In genomic region chr4:111626118-111626830, GRCm38 (mm10) we compare ENCODE assay signal across 8 mouse cellular contexts.
A peak's percentile ranks its signal among the peaks of the same experiment; 100 is the strongest.
DNase-seq lines count a peak whose midpoint lies in the region; ATAC-seq lines count a peak whose summit lies in the region.

No protein-coding gene starts in this region.

- H3K36me3 ChIP-seq in forebrain, embryonic 15.5 days: no peaks in the 10 kb centered on the region

- WGBS in forebrain, embryonic 15.5 days: 37% methylated on average over 8 of the region's 8 CpGs

- no peaks in the 10 kb centered on the region for H3K9me3 ChIP-seq in forebrain, embryonic 15.5 days

- peaks cover 4% of the 10 kb centered on the region; the same call in 1 of the 2 replicates for H3K4me1 ChIP-seq in forebrain, embryonic 15.5 days

- peak; percentile 2 for DNase-seq in MEL-GATA-1-ER (ENCODE audit: extremely low read depth, low read depth)
- DNase-seq in cerebellum, adult 11-12 months: peak; percentile 15
- DNase-seq in layer of hippocampus, adult 8-10 months (ENCODE audit: low spot score in 2 of 2): peak; percentile 73 to 89
- peak; percentile 74 for DNase-seq in lung, postnatal 10 days
- peak; percentile 24 for DNase-seq in retina, postnatal 7 days (ENCODE audit: low read depth, low spot score)
- peak; percentile 79 for DNase-seq in thymus, postnatal 4 days

- H3K4me2 ChIP-seq in forebrain, embryonic 15.5 days (replicated peaks): no peak overlapping the region

- no peaks in the 10 kb centered on the region for H3K27me3 ChIP-seq in forebrain, embryonic 15.5 days

- ATAC-seq in forebrain, embryonic 15.5 days (replicated peaks): peak; percentile 76
- ATAC-seq in hematopoietic stem cell, adult 5-6 weeks (replicated peaks in 1 of 2; ENCODE audit: insufficient read depth in 1 of 2, low FRiP score in 2 of 2, low TSS enrichment in 1 of 2, low read depth in 1 of 2, poor library complexity in 2 of 2, severe bottlenecking in 2 of 2): peak; percentile 83 to 86

- H3K27ac ChIP-seq in forebrain, embryonic 15.5 days (replicated peaks): no peak overlapping the region

- no peak overlapping the region for H3K4me3 ChIP-seq in forebrain, embryonic 15.5 days

- no peak overlapping the region for H3K9ac ChIP-seq in forebrain, embryonic 15.5 days (replicated peaks)

Comparison
In these comparisons a context has a peak if more than half of its experiments do, and no peak if none do; other contexts are left out.
1. DNase-seq: peak in every context shown above with its lines; median percentile 81 in layer of hippocampus, adult 8-10 months; 79 in thymus, postnatal 4 days; 74 in lung, postnatal 10 days; 24 in retina, postnatal 7 days; 15 in cerebellum, adult 11-12 months; 2 in MEL-GATA-1-ER.